Mouse (Mus musculus): ENCODE measurements around the gene Cxcl16.
A peak's percentile ranks its signal among the peaks of the same experiment; 100 is the strongest.
"Not testable (repeated sequence)": the region's sequence is repeated elsewhere in the genome, so short reads cannot be mapped to it uniquely, and the experiment has no call there.

Cxcl16 gene

DNA sequence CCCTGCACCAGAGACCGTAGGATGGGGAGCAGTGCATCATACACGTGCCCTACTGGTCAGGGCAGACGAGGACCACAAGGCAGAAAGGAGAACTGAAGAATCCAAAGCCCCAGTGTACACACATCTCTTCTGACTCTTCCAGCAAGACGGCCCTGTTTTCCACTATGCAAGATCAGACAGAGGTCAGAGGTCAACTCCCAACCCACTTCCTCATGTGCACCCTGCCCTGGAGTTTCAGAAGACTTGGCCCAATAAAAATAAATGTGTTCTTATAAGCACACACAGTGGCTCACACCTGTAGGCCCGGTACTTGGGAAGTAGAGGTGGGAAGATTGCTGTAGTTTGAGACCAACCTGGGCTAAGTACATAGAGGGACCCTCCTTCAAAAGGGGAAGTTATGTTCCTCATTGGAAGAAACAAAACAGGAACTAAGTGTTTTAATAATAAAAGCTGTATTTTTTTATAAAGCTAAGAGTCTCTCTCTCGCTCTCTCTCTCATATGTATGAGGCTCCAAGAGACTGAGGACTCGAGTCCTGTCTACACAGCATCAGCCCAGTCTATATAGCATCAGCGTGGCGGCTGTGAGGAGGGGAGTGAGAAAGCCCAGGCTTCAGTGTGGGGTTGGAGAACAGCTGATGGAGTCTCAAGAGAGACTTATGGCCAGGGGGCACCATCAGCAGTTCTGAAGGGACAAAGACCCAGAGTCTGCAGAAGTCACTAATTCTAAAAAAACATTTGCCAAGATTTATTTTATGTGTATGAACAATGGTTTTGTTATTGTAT, 6.3 kb downstream of the Cxcl16 start:
- no peak for DNase-seq (ENCODE audit: low read depth, low spot score)

DNA sequence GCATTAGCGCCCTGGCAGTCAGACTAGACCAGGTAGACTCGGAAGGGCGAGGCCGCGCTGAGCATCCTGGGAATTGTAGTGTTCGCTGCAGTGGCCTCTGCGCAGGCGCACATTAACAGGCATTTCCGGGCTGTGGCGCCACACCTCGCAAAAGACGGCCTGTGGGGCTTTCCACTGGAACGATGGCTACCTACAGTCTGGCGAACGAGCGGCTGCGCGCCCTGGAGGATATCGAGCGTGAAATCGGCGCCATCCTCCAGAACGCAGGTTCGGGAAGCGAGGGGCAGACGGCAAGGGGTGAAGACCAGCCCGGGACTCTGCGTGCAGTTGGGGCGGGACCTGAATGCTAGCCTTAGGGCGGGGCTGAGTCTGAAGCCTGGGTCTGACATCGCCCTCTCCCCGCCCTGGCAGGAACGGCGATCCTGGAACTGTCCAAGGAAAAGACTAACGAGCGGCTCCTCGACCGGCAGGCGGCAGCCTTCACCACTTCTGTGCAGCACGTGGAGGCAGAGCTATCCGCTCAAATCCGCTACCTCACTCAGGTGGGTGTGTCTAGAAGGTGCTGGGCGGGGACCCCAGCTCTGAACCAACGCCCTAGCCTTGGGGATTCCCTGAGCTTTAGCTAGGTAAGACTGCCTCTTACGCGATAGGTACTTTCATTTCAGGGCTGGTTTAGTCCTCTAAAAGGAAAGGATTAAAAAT, 7.8 kb downstream of the Cxcl16 start, which contains the start of gene Med11:
Med11 (plus strand) TSS at position 123 of the 702 bp plus-strand sequence.
- DNase-seq (ENCODE audit: low read depth, low spot score) = peak; percentile 94

DNA sequence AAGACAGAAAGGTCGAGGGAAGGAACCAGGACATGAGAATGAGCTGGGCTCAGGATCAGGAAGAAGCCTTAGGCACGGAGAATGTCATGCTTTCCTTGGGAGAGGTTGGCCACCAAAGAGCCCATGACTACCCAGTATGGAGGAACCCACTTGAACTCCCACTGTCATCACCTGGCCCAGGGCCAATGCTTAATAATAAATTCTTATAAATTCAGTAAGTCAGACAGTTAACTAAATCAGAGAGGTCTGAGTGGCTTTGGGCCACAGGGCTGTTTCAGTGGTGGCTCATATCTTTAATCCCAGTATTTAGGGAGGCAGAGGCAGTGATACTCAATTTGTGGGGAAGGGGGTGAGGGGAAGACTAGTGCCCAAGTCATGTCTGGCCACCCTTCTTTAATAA, 8.9 kb downstream of the Cxcl16 start:
- DNase-seq (ENCODE audit: low read depth, low spot score) = no peak

DNA sequence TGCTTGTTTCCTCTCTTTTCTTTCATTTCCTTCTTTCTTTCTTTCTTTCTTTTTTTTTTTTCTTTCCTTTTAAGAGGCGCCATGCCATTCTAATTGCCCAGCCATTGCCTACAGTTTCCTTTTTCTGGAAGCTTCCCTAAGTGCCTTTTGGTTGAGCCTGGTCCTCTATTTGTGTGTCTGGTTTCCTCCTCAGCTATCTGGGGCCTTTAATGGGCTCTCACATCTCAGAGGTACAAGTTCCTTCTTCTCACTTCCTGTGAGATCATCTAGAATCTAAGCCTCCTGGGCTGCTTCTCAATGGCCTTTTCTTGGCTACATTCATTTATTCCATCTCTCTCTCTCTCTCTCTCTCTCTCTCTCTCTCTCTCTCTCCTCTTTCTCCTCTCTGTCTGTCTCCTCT, 12.4 kb downstream of the Cxcl16 start:
- DNase-seq (ENCODE audit: low read depth, low spot score) = no peak

GRCm38 (mm10) chr11:70446756-70447155, 13.0 kb downstream of the Cxcl16 start:
- DNase-seq (ENCODE audit: low read depth, low spot score) = no peak

DNA sequence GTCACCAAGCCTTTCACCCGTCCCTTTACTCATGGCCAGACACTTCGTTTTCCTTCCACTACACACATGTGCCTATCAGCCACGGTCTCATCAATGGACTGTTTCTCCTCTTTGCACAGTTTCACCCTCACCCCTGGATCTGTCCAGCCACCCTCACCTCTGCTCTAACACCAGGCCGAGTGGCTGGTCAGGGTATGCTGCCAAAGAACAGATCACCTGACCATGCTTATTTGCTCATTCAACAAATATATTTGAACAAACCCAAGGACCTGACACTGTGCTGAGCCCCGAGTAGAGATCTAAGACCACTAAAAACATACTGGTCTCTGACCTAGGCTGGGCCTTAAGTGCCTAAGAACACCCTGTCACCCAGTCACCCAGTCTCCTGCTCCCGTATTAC, 15.1 kb downstream of the Cxcl16 start:
- no peak for DNase-seq (ENCODE audit: low read depth, low spot score)

DNA sequence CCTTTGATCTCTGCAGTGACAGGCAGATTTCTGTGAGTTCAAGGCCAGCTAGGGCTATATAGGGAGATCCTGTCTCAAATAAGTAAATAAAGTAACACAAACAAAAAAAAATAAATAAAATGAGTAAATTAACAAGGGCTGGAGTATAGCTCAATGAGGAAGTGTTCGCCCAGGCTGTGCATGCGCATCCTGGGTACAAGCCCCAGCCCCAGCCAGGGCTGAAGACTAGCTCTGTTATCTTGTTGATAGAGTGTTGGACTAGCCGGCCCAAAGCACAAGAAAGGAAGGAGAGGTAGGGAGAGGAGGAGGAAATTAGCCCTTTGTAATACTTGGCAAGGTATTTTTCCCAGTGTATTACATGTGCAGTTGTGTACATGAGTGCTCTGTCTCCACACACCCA, 15.8 kb downstream of the Cxcl16 start:
- DNase-seq (ENCODE audit: low read depth, low spot score) = no peak

DNA sequence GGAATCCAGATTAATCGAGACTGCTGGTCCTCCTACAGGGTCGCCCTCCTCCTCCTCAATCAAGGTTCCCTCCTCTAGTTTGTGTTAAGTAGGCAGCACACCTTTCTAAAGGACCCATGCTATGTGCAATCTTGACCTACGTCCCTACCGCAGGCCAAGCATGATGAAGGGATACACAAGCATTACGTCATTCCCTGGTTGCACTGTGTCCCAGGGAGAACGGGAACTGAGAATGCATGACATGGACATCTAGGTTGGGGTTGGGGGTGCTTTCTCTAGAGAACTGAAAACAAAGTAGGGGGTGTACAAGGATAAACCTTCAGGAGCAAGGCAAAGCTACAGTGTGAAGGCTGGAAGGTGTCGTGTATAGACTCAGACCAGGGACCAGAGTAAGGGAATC, 17.9 kb downstream of the Cxcl16 start:
- DNase-seq (ENCODE audit: low read depth, low spot score) = no peak

DNA sequence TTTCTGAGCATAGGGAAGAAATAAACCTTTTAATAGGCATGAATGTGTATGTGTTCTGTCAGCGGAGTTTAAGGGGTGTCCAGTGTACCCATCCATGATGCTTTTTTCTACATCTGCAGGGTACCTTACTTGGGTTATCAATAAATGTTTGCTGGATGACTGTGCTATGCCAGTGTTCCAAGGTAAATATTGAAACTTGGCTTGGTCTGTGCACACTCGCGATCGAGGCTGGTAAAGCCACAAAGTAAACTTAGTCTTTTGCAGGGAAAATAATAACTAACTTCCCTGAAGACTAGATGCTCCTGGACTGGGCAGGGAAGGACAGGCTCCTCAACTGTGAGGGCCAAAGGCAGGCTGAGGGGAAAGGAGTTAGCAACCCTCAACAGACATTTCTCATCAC, 19.1 kb downstream of the Cxcl16 start:
- DNase-seq (ENCODE audit: low read depth, low spot score) = no peak

- DNase-seq (ENCODE audit: low read depth, low spot score) = no peak
Observed at GRCm38 (mm10) chr11:70438728-70439374, 20.9 kb downstream of the Cxcl16 start.

DNA sequence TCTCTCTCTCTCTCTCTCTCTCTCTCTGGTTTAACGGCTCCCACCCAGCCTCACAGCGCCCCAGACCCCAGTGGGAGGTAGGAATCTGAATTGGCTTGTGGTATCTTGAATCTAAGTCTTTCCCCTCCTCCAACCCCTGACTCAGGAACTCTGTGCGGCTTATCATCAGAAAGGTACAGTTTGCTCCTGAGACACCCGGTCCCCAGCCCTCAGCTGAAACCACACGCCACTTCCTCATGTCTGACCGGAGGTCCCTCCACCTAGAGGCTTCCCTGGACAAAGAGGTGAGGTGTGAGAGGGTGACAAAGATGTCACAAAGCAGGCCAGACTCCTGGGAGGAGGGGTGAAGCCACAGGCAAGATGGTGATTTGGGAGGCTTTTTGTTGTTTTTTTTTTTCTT, 22.4 kb downstream of the Cxcl16 start:
- no peak for DNase-seq (ENCODE audit: low read depth, low spot score)

- DNase-seq (ENCODE audit: low read depth, low spot score) = no peak
Observed at GRCm38 (mm10) chr11:70435476-70435875, 24.3 kb downstream of the Cxcl16 start.

DNA sequence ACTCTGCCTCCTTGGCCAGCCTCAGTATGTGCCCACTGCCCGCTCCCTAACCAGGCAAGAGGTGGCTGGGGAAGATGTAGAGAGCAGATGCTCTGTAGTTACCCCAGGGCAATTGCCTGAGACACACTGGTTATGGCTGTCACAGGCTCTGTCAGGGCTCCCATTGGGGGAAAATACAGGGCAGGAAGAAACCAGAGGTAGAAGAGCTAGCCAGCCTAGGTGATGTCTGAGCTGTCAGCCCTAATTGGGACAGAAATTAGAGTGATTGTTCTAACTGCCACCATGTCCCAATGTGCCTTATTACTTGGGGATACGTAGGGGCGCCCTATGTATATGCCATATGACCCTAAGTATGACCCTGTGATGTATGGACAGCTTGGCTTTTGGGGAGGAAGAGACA, 25.8 kb downstream of the Cxcl16 start:
- no peak for DNase-seq (ENCODE audit: low read depth, low spot score)

DNA sequence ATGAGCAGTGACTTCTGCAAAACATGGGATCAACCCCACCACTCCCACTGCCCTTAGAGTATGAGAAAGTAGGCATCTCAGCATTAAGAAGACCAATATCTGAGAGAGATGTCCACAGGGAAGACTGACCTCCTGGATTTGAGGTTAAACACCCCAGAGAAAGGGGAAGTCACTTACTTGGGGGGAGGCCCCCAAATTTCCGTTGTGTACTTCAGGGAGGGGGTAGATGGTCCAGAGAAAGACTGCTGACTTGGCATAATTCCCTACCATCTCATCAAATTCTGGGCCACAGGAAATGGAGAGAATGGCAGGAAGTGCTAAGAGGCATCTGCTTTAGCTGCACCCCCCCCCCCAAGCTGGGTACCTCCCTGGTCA, 26.2 kb downstream of the Cxcl16 start:
- DNase-seq (ENCODE audit: low read depth, low spot score) = no peak

DNA sequence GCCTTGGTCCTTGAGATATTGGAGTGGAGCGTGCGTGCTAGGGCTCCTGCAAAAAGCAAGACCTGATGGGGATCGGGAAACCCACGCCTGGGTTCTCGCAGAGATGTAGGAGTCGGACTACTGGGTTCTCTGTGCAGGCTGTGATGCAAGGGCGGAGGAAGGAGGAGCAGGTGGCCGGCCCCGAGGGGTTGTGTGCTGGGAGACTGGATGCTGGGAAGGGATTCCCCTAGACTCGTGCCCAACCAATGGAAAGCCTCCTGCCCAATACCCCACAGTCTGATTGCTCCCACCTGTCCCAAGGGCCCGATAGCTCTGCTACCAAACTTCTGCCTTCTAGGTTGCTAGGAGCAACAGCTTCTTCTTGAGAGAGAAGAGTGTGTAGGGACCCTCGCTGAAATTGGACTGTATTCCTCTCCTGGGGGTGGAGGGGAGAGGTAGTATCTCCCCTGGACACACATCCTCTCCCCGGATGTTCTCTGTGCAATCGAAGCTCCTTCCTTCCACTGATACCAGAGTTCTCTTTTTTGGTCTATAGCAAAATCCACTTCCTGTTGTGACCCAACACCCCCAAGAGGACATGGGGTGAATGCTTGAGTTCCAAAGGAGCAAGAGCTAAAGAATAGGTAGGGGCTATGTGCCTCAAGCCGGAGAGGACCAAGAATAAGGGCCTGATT, 26.8 kb downstream of the Cxcl16 start:
- DNase-seq (ENCODE audit: low read depth, low spot score) = no peak

DNA sequence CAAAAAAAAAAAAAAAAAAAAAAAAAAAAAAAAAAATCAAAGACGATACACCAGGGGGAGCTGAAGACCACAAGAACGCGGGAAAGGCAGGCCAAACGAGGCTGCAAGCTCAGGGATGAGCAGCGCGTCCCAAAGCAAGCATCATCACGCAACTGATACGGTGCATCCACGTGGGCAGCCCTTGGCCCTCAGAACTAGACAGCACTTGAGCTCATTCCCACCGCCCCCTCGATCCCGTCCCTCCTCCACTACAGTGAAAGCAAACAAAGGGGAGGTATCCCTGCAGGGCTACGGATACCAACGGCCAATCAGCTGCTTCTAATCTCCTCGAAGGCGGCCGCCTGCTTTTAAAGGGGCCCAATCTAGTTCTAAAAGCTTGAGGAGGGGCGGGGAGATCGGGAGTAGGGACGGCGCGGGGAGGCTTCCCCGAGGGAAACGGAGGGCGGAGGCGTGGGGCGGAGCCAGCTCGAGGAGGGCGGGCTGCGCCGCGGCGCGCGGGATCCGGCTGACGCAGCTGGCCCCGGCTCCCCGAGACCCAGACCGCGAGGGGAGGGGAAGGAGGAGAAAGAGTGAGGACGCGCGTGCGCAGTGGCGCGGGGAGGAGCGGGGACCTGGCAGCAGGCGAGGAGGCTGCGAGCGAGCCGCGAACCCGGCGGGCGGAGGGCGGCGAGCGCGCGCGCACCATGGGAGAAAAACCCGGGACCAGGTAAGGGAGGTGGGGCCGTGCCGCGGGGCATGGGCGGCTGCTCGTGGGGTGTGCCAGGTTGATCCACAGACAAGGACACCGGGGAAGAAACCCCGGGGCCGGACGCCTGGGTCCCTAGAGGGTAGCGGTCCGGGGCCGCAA, 27.5 kb downstream of the Cxcl16 start, which contains the start of gene Arrb2:
Arrb2 (plus strand) TSS at position 588 of the 847 bp plus-strand sequence.
- peak; percentile 99 for DNase-seq (ENCODE audit: low read depth, low spot score)

- DNase-seq (ENCODE audit: low read depth, low spot score) = no peak
Observed at GRCm38 (mm10) chr11:70431574-70431973, 28.2 kb downstream of the Cxcl16 start.

- DNase-seq (ENCODE audit: low read depth, low spot score) = not testable (repeated sequence)
Observed at GRCm38 (mm10) chr11:70426598-70426997, 33.2 kb downstream of the Cxcl16 start.

GRCm38 (mm10) chr11:70419486-70419885, 40.3 kb downstream of the Cxcl16 start:
- DNase-seq (ENCODE audit: low read depth, low spot score) = no peak

DNA sequence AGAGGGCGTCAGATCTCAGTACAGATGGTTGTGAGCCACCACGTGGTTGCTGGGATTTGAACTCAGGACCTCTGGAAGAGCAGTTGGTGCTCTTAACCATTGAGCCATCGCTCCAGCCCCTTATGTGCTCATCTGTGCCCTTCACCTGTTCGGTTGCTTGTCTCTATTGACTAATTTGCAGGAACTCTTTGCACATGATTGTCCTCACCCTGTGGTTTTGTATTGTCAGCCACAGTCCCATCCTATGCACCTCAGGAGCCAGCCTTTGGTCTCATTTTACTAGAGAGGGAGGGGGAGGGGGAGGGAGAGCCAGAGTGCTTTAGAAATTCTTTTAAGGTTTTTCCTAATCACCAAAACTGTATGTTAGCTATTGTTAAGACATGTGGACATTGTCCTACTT, 41.6 kb downstream of the Cxcl16 start:
- DNase-seq (ENCODE audit: low read depth, low spot score) = no peak

DNA sequence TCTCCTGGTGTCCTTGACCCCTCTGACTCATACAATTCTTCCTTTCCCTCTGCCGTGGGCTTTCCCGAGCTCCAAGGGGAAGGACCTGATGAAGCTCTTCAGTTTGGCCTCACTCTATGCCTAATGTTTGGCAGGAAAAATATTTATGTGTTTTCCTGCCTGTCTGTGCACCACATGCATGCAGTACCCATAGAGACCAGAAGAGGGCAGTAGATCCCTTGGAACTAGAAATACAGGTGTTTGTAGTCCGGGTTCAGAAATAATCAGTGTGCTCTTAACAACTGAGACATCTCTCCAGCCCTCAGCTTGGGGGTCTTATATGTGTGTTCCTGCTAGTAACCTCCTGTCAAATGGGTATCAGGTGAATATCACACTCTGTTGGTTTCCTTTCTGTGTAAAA, 45.8 kb downstream of the Cxcl16 start:
- DNase-seq (ENCODE audit: low read depth, low spot score) = no peak

Measured in telencephalon, adult 2 months (tissue).